Mouse (Mus musculus): ENCODE results near the gene Gm13278.
"Not testable (repeated sequence)": the region's sequence is repeated elsewhere in the genome, so short reads cannot be mapped to it uniquely, and the experiment has no call there.

The Gm13278 gene

GRCm38 (mm10) chr4:88791250-88791649 is at the start of gene Gm13278:
Gene Gm13278, plus strand, starts transcription at chr4:88791550.
- DNase-seq = not testable (repeated sequence)

GRCm38 (mm10) chr4:88742771-88743371 is 48.5 kb upstream of the Gm13278 start:
- DNase-seq = no peak

GRCm38 (mm10) chr4:88744207-88744606 is 47.1 kb upstream of the Gm13278 start:
- no peak for DNase-seq

GRCm38 (mm10) chr4:88749926-88750325 is 41.4 kb upstream of the Gm13278 start:
- DNase-seq = no peak

- peak; percentile 82 for DNase-seq
Measured at GRCm38 (mm10) chr4:88754818-88755340, 36.5 kb upstream of the Gm13278 start, which contains the start of gene Gm13271. Gene Gm13271, plus strand, starts transcription at chr4:88754868.

GRCm38 (mm10) chr4:88756581-88757513 is 34.5 kb upstream of the Gm13278 start:
- not testable (repeated sequence) for DNase-seq

- DNase-seq = peak; percentile 93
Measured at GRCm38 (mm10) chr4:88757628-88758031, 33.7 kb upstream of the Gm13278 start.

- DNase-seq = peak; percentile 33
Measured at GRCm38 (mm10) chr4:88758751-88759150, 32.6 kb upstream of the Gm13278 start.

- DNase-seq = peak; percentile 60
Measured at GRCm38 (mm10) chr4:88759610-88760268, 31.6 kb upstream of the Gm13278 start, which contains the start of gene Gm13283. Gene Gm13283, plus strand, starts transcription at chr4:88760119.

- DNase-seq = peak; percentile 66
Measured at GRCm38 (mm10) chr4:88760431-88760830, 30.9 kb upstream of the Gm13278 start.

- peak; percentile 78 for DNase-seq
Measured at GRCm38 (mm10) chr4:88761776-88762175, 29.6 kb upstream of the Gm13278 start.

GRCm38 (mm10) chr4:88762341-88762740 is 29.0 kb upstream of the Gm13278 start:
- DNase-seq = not testable (repeated sequence)

GRCm38 (mm10) chr4:88763384-88764018 is 27.8 kb upstream of the Gm13278 start:
- DNase-seq = peak; percentile 42

- not testable (repeated sequence) for DNase-seq
Measured at GRCm38 (mm10) chr4:88773534-88773933, 17.8 kb upstream of the Gm13278 start, which contains the start of gene Gm13290. Gene Gm13290, plus strand, starts transcription at chr4:88773834.

- DNase-seq = not testable (repeated sequence)
Measured at GRCm38 (mm10) chr4:88776622-88777021, 14.7 kb upstream of the Gm13278 start, which contains the start of gene Gm13289. Gene Gm13289, plus strand, starts transcription at chr4:88776922.

- not testable (repeated sequence) for DNase-seq
Measured at GRCm38 (mm10) chr4:88779550-88779949, 11.8 kb upstream of the Gm13278 start, which contains the start of gene Gm13272. Gene Gm13272, plus strand, starts transcription at chr4:88779850.

GRCm38 (mm10) chr4:88780320-88780719 is 11.0 kb upstream of the Gm13278 start:
- DNase-seq = not testable (repeated sequence)

- not testable (repeated sequence) for DNase-seq
Measured at GRCm38 (mm10) chr4:88781831-88782230, 9.5 kb upstream of the Gm13278 start, which contains the start of gene Ifnz. Gene Ifnz, plus strand, starts transcription at chr4:88782131.

GRCm38 (mm10) chr4:88782335-88782734 is 9.0 kb upstream of the Gm13278 start:
- not testable (repeated sequence) for DNase-seq

GRCm38 (mm10) chr4:88785409-88785808 is 5.9 kb upstream of the Gm13278 start, which contains the start of gene Gm13276:
Gene Gm13276, plus strand, starts transcription at chr4:88785709.
- not testable (repeated sequence) for DNase-seq

GRCm38 (mm10) chr4:88788402-88788801 is 2.9 kb upstream of the Gm13278 start, which contains the start of gene Gm13277:
Gene Gm13277, plus strand, starts transcription at chr4:88788632.
- DNase-seq = peak; percentile 61

Data from cerebellum, adult 11 months (tissue).